Mouse (Mus musculus) erythroblast, embryonic 14.5 days (primary cell): ENCODE results near the gene Odaph. TPM values are rescaled to one million over a fixed set of nuclear protein-coding genes. Genes with fewer than 3 reads are reported as not detected.

Experiments
- H3K27me3 ChIP-seq: 2 replicates; pipeline ENCODE4 v1.6.1; 2012; ENCODE audit warnings: inconsistent platforms; ENCODE audit not compliant: control insufficient read depth
- H3K36me3 ChIP-seq: 2 replicates; pipeline ENCODE4 v1.6.1; 2012; ENCODE audit warnings: mild to moderate bottlenecking, inconsistent platforms; ENCODE audit not compliant: control insufficient read depth
- H3K4me1 ChIP-seq: 2 replicates; pipeline ENCODE4 v1.6.1; 2012; ENCODE audit warnings: inconsistent platforms; ENCODE audit not compliant: control insufficient read depth
- H3K4me3 ChIP-seq: replicated peaks from 2 replicates; pipeline ENCODE3; 2012; ENCODE audit warnings: moderate library complexity, mild to moderate bottlenecking, inconsistent platforms
- H3K9me3 ChIP-seq: 2 replicates; pipeline ENCODE4 v1.6.1; 2012; ENCODE audit warnings: low read length, inconsistent platforms, mixed read lengths; ENCODE audit not compliant: control insufficient read depth
- GATA1 ChIP-seq: IDR thresholded peaks from 2 replicates; pipeline ENCODE4 v1.6.1; 2012; ENCODE audit warnings: low read length, inconsistent platforms, mixed read lengths
- TAL1 ChIP-seq: IDR thresholded peaks from 3 replicates; pipeline ENCODE4 v1.6.1; 2012; ENCODE audit warnings: low read length, inconsistent platforms, mixed read lengths
- polyA plus RNA-seq: library from polyadenylated mRNA; stranded (reverse); fragments of >175 nt; gene quantifications from 2 replicates; pipeline ENCODE4 v1.2.3, GENCODE M21; 2012

Gene Odaph
- polyA plus RNA-seq, 1 experiment: not detected

DNA sequence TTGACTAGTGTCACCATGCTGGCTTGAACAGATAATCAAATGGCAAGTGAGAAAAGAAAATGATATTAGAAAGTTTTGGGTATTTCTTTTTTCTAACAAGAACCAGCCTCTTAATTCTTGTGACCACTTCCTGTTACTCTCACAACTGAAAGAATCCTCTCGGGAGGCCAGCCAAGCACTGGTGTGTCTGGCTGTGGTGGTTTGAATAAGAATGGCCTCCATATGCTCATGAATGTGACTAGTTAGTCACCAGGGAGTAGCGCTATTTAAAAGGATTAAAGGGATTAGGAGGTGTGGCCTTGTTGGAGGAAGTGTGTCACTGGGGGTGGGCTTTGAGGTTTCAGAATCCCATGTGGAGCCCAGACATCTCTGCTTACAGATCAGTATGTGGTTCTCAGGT lies 1.6 kb upstream of the Odaph start:
- Histone ChIP-seq H3K36me3 (no peaks in the 10 kb centered on the region), H3K4me3 (no peak overlapping the region), H3K9me3 (no peaks in the 10 kb centered on the region), H3K27me3 (no peaks in the 10 kb centered on the region), H3K4me1 (no peaks in the 10 kb centered on the region)
- TF ChIP-seq GATA1: no peak
- no peak for TF ChIP-seq TAL1

DNA sequence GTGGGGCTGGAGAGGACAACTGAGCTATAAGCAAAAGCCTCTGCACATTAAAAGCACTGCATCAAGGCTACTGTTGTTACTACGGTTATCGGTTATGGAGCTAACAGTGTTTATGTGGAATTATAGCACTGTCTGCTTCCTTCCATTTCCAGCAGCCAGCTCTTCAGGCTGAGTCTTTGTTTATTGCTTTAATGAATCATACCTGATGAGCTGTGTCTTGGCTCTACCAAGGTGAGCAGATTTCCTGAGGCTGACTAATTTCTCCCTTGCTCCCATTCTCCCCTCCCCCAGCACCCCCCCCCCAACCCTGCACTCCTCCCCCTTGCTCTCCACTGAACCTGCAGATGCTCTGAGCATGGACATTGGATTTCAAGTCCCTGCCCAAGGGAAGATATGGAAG lies 524 bp downstream of the Odaph start:
- Histone ChIP-seq H3K27me3 (no peaks in the 10 kb centered on the region), H3K9me3 (no peaks in the 10 kb centered on the region), H3K4me1 (no peaks in the 10 kb centered on the region), H3K36me3 (no peaks in the 10 kb centered on the region), H3K4me3 (no peak overlapping the region)
- TF ChIP-seq GATA1 (no peak), TAL1 (no peak)

DNA sequence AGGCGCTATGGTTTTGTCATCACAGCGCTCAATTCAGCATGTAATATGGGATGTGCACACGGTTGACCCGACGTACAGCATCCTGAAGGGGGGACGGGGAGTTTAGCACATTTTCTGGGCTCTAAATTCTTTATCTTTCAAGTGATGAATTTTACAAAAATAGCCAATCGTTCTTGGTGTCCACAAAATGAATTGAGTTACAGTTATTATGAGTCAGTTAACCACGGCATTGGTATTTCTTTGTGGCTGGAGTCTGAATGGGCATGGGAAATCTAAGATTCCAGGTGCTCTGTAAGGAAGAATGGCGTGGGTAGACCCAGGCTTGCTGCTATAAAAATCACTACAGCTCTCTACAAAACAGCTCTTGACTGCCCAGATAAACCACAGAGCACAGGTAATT lies 2.0 kb downstream of the Odaph start:
- TF ChIP-seq TAL1 (no peak), GATA1 (no peak)
- Histone ChIP-seq H3K4me1 (no peaks in the 10 kb centered on the region), H3K9me3 (no peaks in the 10 kb centered on the region), H3K27me3 (no peaks in the 10 kb centered on the region), H3K4me3 (no peak overlapping the region), H3K36me3 (no peaks in the 10 kb centered on the region)

DNA sequence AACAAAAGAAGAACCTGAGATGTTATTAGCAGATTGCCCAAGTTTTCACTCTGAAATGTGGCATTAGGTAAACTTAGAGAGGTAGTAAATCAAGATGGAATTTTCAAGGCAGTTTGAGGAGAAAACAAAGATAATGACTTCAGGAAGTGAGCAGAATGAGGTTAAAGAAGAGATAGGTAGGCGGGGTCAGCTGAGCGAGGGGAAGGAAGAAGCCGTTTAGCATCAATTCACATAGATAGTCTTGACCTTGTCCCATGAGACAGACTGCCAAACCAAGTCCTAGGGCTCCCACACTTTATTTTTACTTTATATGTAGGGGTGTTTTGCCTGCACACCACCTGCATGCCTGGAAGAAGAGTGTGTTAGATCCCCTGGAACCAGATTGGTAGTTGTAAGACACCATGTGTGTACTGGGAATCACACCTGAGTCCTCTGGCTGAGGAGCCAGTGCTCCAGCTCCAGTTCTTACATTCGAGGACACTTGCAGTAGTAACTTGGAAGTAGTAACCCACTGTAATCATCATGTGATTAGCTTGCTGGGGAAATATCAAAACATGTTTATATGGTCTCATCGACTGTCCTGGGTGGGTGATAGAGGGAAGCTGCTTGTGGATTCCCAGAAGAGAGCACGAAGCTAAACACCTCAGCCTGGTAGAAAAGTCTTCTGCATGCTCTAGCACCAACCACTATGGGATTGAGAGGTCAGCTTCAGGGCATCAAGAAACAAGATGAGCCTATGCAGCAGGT lies 4.1 kb downstream of the Odaph start:
- H3K4me1 ChIP-seq: no peaks in the 10 kb centered on the region
- H3K4me3 ChIP-seq: no peak overlapping the region
- H3K9me3 ChIP-seq: no peaks in the 10 kb centered on the region
- no peaks in the 10 kb centered on the region for H3K36me3 ChIP-seq
- TF ChIP-seq TAL1: no peak
- no peak for TF ChIP-seq GATA1
- H3K27me3 ChIP-seq: no peaks in the 10 kb centered on the region

DNA sequence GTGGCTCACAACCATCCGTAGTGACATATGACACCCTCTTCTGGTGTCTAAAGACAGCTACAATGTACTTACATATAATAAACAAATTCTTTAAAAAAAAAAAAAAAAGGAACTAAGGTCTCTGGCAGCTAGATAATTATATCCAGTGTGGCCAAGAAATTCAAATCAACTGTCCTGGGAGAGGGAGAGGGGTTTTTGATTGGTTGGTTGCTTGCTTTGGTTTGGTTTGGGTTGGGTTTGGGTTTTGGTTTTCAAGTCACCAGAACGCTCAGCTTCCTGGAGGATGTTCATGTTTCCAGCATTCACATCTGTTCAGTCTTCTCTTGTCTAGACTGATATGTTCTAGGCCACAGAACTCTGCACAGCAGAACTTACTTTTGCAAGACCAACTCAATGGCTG lies 5.8 kb downstream of the Odaph start:
- TF ChIP-seq TAL1: no peak
- TF ChIP-seq GATA1: no peak
- no peaks in the 10 kb centered on the region for H3K4me1 ChIP-seq

DNA sequence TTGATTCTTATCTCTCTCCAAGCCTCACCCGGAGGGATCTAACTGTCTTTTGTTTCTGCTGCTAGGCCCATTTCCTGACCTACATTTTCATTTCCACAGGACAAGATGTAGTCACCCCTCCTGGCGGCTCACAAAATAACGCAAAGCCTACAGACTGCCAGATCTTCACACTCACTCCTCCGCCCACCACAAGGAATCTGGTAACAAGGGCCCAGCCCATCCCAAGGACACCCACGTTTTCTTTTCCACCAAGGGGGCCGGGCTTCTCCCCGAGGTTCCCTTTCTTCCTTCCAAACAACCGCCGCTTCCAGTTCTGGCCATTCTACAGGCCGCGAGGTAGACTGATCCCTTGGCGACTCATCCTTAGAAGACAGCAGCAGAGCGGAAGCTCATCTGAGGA lies 7.3 kb downstream of the Odaph start:
- TF ChIP-seq TAL1: no peak
- no peak for TF ChIP-seq GATA1
- 0 out of 2 replicates have a peak, but pooled peaks cover 3% of the 10 kb centered on the region for H3K9me3 ChIP-seq

More for the DNA sequence above, 5.8 kb downstream of the Odaph start:
- Histone ChIP-seq H3K27me3 (no peaks in the 10 kb centered on the region), H3K4me3 (no peak overlapping the region), H3K36me3 (no peaks in the 10 kb centered on the region), H3K9me3 (no peaks in the 10 kb centered on the region)

DNA sequence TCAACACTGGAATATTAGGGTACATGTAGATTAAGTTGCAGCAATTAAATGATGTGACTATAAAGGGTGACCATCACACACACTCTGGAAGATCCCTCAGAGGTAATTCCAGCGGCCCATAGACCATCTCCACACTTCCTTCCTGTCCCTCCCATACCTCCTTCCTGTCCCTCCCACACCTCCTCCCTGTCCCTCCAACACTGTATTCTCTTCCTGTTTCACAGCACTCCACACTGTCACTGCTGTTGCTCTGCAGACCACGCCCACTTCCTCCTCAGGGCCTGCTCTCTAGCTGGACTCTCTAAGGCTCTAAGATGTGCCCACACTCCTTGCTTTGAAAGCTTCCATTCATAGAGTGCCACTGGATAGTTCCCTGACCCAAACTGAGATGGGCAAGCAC lies 13.5 kb downstream of the Odaph start:
- H3K4me1 ChIP-seq: no peaks in the 10 kb centered on the region
- no peaks in the 10 kb centered on the region for H3K27me3 ChIP-seq
- TF ChIP-seq GATA1 (no peak), TAL1 (no peak)
- H3K4me3 ChIP-seq: no peak overlapping the region
- peaks cover 5% of the 10 kb centered on the region; the same call in 1 of the 2 replicates for H3K9me3 ChIP-seq
- no peaks in the 10 kb centered on the region for H3K36me3 ChIP-seq

More for the DNA sequence above, 7.3 kb downstream of the Odaph start:
- no peaks in the 10 kb centered on the region for H3K27me3 ChIP-seq
- H3K36me3 ChIP-seq: no peaks in the 10 kb centered on the region
- H3K4me3 ChIP-seq: no peak overlapping the region
- H3K4me1 ChIP-seq: no peaks in the 10 kb centered on the region

DNA sequence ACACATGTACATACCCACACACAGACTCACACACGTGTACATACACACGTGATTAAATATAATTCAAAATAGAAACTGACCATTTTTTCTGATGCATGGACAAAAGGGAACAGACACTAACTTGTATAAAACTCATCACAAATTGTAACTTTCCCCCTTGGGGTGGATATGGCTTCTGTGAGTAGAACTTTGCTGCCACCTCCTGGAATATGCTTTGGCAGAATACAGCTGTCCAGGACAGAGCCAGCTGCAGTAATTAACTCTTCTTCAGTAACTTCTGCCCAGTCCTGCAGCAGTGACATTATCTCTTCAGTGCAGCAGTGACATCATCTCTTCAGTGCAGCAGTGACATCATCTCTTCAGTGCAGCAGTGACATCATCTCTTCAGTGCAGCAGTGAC lies 15.7 kb downstream of the Odaph start:
- TF ChIP-seq GATA1 (no peak), TAL1 (no peak)
- Histone ChIP-seq H3K9me3 (peaks cover 5% of the 10 kb centered on the region; the same call in 1 of the 2 replicates), H3K27me3 (no peaks in the 10 kb centered on the region), H3K4me3 (no peak overlapping the region), H3K36me3 (no peaks in the 10 kb centered on the region), H3K4me1 (no peaks in the 10 kb centered on the region)

DNA sequence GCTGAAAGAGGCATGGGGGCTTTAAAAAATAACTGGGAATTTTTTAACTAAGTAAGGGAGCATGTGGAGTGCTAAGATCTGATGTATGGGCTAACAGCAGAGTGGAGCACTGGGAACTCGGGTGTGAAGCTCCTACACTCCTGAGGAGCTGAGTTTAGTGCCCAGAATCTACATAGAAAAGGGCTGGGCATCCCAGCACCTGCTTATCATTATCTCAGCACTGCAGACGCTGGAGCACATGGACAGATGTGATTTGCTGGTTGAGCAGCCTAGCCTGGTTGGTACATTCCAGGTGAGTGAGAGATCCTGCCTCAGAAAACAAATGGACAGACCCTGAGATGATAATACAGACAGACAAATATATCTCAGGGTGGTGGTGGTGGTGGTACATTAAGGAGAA lies 22.6 kb downstream of the Odaph start:
- Histone ChIP-seq H3K4me3 (no peak overlapping the region), H3K36me3 (no peaks in the 10 kb centered on the region), H3K9me3 (no peaks in the 10 kb centered on the region), H3K27me3 (no peaks in the 10 kb centered on the region; the same call in 1 of the 2 replicates), H3K4me1 (peaks cover 3% of the 10 kb centered on the region)
- no peak for TF ChIP-seq TAL1
- no peak for TF ChIP-seq GATA1

DNA sequence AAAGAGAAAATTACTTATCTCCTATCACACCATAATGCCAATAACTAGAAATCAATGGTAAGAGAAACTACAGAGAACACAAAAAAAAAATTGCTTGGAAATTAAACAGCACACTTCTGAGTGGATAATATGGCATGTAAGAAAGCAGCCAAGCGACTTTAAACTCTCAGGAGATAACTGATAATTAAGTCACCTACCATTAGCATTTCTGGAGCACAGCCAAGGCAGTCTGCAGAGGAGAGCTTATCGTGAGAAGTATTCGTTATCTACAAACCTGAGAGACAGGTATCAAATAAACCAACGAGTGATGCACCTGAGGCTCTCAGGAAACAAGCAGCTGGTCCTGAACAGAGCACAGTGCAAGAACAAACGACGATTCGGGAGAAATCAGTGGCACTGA lies 24.5 kb downstream of the Odaph start:
- H3K36me3 ChIP-seq: no peaks in the 10 kb centered on the region
- TF ChIP-seq TAL1: no peak
- no peak for TF ChIP-seq GATA1
- H3K27me3 ChIP-seq: no peaks in the 10 kb centered on the region; the same call in 1 of the 2 replicates

More for the DNA sequence above, 24.5 kb downstream of the Odaph start:
- Histone ChIP-seq H3K4me3 (no peak overlapping the region), H3K9me3 (no peaks in the 10 kb centered on the region), H3K4me1 (peaks cover 3% of the 10 kb centered on the region)
